Mouse (Mus musculus) mature B cell (primary cell): Measurements from ENCODE around the gene Alox12b.

ENCODE experiments used
- in situ Hi-C: fragments of 300-500 bp; cut with MboI; formaldehyde crosslinking; loops from 2 replicates; pipeline ENCODE4 v1.14.3; 2019

Alox12b gene

GRCm38 (mm10) chr11:69172606-69173005 is 15.8 kb downstream of the Alox12b start:
- in situ Hi-C loops: no loop called here

- in situ Hi-C loops: no loop called here
Measured at GRCm38 (mm10) chr11:69174722-69175121, 17.9 kb downstream of the Alox12b start.

- in situ Hi-C loops: no loop called here
Measured at GRCm38 (mm10) chr11:69178525-69178924, 21.7 kb downstream of the Alox12b start.

- in situ Hi-C loops: no loop called here
Measured at GRCm38 (mm10) chr11:69179512-69179911, 22.7 kb downstream of the Alox12b start.

- in situ Hi-C loops: no loop called here
Measured at GRCm38 (mm10) chr11:69180120-69180519, 23.3 kb downstream of the Alox12b start.

GRCm38 (mm10) chr11:69185031-69185430 is 28.2 kb downstream of the Alox12b start:
- in situ Hi-C loops: no loop called here

GRCm38 (mm10) chr11:69185936-69186335 is 29.1 kb downstream of the Alox12b start:
- in situ Hi-C loops: no loop called here

GRCm38 (mm10) chr11:69192840-69193239 is 36.1 kb downstream of the Alox12b start:
- in situ Hi-C loops: no loop called here

- in situ Hi-C loops: no loop called here
Measured at GRCm38 (mm10) chr11:69196766-69197165, 40.0 kb downstream of the Alox12b start.

- in situ Hi-C loops: no loop called here
Measured at GRCm38 (mm10) chr11:69197194-69197593, 40.4 kb downstream of the Alox12b start.

- in situ Hi-C loops: no loop called here
Measured at GRCm38 (mm10) chr11:69197743-69198142, 41.0 kb downstream of the Alox12b start, which contains the start of gene Alox8. Alox8 (minus strand) TSS chr11:69197843.

- in situ Hi-C loops: no loop called here
Measured at GRCm38 (mm10) chr11:69199251-69199650, 42.5 kb downstream of the Alox12b start.

- in situ Hi-C loops: no loop called here
Measured at GRCm38 (mm10) chr11:69200231-69200630, 43.4 kb downstream of the Alox12b start.

- in situ Hi-C loops: no loop called here
Measured at GRCm38 (mm10) chr11:69202469-69203230, 45.9 kb downstream of the Alox12b start.

GRCm38 (mm10) chr11:69211431-69211830 is 54.6 kb downstream of the Alox12b start:
- in situ Hi-C loops: no loop called here

- in situ Hi-C loops: no loop called here
Measured at GRCm38 (mm10) chr11:69217411-69217810, 60.6 kb downstream of the Alox12b start.

- in situ Hi-C loops: no loop called here
Measured at GRCm38 (mm10) chr11:69218661-69219060, 61.9 kb downstream of the Alox12b start.
